Mouse (Mus musculus) bone marrow, adult 2 months (tissue): ENCODE results near the gene Mylip.

Experiments used
- CTCF ChIP-seq: fragments of 200-500 bp; IDR thresholded peaks from 2 replicates; pipeline ENCODE4 v1.5.1; 2011; ENCODE audit warnings: low read length, control low read depth; ENCODE audit not compliant: control insufficient read depth, insufficient read depth
- POLR2A ChIP-seq: fragments of 200-500 bp; IDR thresholded peaks from 2 replicates; pipeline ENCODE4 v1.6.1; 2011; ENCODE audit warnings: low read depth, mild to moderate bottlenecking, control low read depth, low read length, borderline replicate concordance; ENCODE audit not compliant: control insufficient read depth

DNA sequence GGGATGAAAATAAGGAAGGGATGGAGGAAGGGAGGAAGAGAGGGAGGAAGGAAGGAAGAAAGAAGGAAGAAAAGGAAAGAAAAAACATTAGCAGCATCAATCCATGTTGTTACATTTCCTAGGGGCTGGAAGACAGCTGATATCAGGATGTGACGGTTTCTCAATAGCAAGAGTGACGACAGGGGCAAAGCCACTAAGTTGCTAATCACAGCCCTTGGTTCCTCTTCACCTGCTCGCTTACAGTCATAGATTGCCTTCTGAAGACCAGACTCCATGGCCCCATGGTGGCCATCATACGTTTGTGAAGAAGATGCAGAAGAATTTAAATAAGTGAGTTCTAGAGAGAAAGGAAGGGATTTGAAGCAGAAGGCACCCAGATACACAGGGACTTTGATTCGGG is 38.1 kb upstream of the Mylip start:
- no peak for TF ChIP-seq POLR2A
- no peak for TF ChIP-seq CTCF
